Mouse (Mus musculus) cerebral cortex, adult 2 months (tissue): ENCODE data around the gene Pfkm.

ENCODE experiments used
- WGBS: fragments of 180-500 bp; shearing (Covaris S2); methylation state at CpG from one replicate; pipeline ENCODE4 v1.1.7; 2018; 5-methylcytosine and 5-hydroxymethylcytosine counted together

Pfkm gene

DNA sequence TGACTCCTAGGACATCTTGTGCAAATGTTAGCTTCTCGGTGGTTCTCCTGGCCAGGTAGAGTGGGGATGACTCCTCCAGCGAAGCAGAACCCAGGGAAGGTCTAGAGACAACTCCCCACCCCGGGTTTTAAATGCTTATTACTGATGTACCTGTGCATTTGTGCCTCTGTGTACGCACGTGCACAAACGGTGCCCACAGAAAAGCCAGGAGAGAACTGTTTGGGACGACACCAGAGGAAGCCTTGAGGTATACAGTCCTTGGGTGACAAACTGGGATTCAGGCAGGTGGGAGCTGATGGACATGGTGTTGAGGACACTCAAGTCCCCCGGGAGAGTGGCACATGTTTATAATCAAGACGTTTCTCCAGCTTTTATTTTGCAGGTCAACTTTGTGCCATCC is 78.5 kb downstream of the Pfkm start:
- WGBS, result 49% methylated on average over 9 of the region's 9 CpGs

DNA sequence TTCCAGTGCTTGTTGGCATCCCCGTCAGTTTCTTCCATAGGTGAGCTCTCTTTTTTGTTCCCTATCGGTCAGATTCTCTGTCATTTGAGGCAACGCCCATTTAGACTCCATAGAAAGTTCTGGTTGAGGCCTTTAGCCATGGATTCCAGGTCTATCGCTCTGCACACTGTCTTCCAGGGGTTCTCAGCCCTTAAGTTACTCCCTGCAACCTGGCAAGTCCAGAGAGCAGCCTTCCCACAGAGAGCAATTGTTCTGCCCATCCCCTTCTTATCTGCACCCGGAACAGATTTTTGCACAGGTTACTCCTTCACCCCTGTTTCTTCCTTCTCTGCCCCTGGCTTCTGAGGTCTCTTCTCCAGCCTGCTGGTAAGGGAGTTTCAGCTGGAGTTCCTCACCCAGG is 79.7 kb downstream of the Pfkm start:
- 64% methylated on average over 5 of the region's 5 CpGs for WGBS

DNA sequence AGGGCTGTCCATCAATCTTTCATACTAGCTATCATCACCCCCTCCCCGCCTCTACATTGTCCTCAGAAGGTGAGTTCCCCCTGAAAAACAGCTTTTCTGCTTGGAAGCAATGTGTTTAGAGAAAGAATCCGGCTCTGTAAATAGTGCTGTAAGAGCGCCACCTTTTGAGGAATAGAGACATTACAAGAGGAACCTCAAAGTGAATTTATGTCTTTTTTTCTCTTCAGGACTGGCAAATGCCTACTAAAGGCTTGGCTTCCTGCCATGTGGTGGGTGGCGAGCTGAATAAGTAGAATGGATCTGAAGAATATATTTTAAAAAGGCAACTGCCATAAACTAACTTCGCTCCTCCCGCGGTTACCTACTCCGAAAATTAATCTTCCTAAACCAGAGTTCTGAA is 81.4 kb downstream of the Pfkm start:
- 8% methylated on average over 8 of the region's 8 CpGs for WGBS

DNA sequence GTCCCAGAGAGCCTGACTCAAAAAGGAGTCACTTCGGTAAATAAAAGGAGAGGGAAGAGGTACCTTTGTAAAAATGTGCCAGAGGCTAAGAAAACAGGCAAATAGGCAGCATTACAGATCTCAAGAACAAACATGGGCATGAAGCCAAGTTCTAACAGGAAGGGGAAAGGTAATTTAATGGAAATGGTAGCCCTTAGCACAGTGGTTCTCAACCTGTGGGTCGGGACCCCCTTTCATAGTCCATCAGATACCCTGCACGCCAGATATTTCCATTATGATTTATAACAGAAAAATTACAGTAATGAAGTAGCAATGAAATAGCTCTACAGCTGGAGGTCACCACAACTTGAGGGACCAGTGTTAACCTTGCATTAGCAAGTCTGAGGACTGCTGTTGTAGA is 84.9 kb downstream of the Pfkm start:
- 77% methylated on average over 3 of the region's 3 CpGs for WGBS

DNA sequence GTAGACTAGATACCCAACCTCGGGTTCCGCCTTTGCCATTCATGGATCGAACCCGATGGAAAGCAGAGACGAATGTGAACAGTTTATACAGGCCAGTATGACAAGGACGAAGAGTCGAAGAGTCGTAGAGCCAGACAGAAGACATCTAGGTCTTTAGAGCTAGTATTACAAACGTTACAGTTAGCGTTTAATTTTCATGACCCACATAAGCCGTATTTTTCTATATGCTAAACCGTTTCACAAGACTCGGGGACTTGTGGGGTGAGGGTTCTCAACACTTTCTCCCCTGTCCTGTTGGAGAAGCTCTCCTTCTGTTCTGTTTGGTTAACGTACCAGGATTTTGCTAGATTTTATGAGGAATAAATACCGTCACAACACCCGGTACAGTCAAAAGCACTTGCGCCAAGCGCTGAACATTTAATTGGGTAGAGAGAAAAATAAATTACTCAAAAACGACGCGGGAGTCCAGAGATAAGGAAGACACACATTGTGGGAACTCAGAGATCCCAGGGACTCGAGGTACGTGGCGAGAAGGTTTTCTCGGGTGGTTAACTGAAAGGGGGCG is 88.3 kb downstream of the Pfkm start:
- WGBS, result 7% methylated on average over 26 of the region's 26 CpGs

DNA sequence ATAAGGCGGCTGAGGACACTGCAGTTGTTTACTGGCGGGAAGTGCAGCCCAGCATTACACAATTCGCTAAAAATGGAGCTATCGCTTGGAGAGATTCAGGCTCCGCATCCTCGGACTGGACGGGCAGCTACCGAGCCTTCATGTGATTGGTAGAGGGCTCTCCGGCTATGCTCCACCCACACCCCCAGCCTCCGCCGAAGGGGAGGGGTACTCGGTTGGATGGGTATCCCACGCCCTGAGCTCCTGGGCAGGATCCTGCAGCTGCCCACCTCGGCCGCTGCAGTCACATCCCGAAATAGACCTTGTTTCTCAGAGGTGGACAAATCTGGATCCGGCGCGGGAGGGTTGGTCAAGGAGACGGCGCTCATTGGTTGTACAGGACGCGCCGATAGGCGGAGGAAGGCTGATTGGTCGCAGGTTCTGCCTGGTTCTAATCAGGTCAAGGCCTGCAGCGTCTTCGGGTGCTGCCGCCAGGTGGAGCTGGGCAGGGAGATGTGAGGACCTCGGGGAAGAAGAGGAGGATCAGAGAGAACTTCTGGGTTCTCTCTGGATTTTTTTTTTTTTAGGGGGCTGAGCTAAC is 88.8 kb downstream of the Pfkm start:
- WGBS, result under 1% methylated on average over 30 of the region's 30 CpGs
